Mouse (Mus musculus): Measurements from ENCODE around the gene Doc2a.

Doc2a gene

DNA sequence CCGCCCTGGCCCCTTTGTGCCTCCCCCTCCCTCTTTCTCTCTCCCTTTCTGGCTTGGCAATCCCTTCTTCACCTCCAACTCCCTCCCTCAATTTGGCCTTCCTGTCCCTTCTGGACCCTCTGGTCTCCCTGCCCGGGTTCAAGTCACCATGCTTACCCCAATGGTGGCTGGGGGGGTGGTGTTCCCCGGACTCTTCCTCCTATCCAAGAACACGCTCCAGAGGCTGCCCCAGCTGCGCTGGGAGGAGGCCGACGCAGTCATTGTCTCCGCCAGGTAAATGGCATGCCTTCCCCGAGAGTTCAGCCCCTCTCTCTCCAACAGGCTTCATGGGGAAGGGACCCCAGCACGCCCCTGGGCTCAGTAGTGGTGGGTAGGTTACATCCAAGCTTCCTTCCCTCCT lies 23.3 kb upstream of the Doc2a start:
- no peak for DNase-seq

DNA sequence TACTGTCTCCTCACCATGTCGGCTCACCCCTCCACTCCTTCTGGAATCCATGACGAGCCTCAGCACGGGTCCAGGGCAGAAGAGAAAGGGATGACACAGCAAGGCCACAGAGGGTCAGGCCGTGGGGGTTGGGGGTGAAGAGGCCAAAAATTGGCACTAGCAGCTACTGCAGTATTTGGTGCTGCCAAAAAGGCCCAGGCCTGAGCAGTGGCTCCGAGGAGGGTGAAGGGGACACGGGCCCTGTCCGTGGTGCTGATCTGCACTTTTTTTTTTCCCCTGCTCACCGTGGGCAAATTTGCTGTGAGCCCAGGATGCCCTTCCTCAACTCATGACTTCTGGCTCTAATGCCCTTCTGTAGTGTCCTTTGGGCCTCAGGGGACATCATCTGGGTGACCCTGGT lies 21.8 kb upstream of the Doc2a start:
- DNase-seq: no peak

DNA sequence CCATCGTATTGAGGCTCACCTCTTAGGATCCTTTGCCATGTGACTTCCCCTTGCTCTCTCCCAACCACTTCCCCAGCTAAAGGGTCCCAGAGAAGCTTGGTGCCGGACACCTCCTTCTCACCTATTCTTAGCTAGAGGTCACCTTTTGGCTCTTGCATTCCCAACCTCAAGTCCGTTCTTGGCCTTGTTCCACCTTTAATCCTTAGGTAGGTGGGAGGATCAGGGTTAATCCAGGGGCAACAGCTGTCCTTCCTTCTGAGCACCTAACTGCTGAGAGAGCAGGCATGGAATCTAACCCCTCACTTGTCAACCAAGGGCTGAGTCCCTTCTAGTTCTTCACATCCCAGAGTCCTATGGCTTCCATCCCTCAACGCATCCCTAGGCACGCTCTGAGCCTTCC lies 21.3 kb upstream of the Doc2a start:
- no peak for DNase-seq

DNA sequence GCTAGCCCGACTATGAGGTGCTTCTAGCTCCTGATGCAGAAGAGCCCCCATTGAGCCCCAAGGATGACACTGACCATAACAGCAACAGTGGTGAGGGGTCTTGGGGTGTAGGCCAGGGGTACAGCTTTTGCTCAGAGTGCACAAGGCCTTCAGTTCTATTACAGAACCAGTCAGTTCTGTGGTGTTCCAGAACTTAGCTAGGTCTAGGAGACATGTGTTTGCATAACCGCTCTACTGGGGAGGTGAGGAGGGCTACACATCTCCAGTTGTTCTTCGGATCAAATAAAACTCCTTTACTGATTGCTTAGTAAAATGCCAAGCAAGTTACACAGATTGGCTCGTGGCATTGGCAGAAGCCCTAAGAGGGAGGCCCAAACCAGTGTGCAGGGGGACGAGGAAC lies 15.7 kb upstream of the Doc2a start, which contains the start of gene 4930451I11Rik:
4930451I11Rik (minus strand) TSS at position 101 of the 400 bp plus-strand sequence.
- DNase-seq: no peak

GRCm38 (mm10) chr7:126832036-126832598 lies 15.1 kb upstream of the Doc2a start:
- DNase-seq: peak; percentile 88

GRCm38 (mm10) chr7:126833294-126833693 lies 13.9 kb upstream of the Doc2a start:
- no peak for DNase-seq

- DNase-seq: no peak
Observed at GRCm38 (mm10) chr7:126843276-126843675, 3.9 kb upstream of the Doc2a start.

- DNase-seq: no peak
Observed at GRCm38 (mm10) chr7:126845516-126845915, 1.7 kb upstream of the Doc2a start.

DNA sequence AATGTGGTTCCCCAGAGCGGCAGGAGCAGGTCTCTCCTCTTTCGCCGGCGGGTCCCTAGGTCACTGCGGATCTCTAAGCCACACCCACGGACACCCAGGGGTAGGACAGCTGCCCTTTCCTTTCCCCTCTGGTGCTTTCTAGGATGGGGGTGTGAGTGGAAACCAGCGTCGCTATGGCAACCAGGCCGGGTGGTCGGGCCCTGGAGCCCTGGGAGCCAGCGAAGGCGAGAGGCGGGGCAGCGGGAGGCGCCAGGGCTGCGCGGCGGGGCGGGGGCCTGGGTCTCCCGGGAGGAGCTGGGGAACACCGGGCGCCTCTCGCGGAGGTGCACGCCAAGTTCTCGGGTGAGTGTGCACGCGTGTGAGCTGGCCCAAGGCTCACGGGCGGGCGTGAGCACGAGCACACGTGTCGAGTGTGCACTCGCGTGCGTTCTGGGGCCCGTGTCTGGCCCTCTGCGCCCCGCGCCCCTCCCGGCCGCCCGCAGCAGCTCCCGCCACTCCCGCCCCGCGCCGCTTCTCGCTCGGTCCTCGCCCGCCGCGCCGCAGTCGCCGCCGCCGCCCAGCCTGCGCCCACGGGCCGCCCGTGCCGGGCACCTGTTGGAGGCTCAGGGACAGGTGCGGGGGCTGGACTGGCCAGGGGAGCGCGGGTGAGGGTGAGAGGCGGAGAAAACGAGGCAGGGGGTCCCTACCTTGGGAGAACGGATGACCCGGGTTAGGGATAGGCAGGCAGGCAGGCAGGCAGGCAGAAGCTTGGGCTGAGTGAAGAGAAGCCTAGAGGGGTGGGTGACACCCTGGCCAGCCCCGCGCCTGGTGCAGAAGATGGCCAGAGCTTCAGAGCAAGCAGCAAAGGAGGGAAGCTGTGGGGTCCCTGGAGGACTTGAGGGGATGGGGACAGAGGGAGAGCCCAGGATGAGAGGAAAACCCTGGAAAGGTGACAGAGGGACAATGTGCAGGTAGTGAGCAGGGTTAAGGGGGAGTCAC lies 494 bp downstream of the Doc2a start:
- DNase-seq: no peak

GRCm38 (mm10) chr7:126848794-126849193 lies 1.6 kb downstream of the Doc2a start:
- DNase-seq: no peak

DNA sequence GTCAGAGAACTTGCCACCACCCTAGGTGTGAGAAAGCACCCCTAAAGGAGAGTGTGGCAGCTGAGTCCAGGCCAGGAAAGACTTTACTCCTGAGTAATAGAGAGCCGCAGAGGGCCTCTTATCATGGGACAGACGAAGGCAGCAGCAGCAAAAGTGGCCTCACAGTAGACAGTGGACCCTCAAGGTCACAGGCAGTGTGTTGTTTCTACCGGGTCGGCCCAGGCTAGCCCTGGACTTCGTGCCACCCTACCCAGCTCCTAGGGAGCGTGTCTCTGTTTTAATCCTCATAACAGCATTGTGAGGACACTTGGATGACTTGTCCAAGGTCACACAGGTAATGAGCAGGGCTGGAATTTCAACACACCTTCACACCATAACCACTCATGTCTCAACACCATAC lies 2.9 kb downstream of the Doc2a start:
- DNase-seq: no peak

DNA sequence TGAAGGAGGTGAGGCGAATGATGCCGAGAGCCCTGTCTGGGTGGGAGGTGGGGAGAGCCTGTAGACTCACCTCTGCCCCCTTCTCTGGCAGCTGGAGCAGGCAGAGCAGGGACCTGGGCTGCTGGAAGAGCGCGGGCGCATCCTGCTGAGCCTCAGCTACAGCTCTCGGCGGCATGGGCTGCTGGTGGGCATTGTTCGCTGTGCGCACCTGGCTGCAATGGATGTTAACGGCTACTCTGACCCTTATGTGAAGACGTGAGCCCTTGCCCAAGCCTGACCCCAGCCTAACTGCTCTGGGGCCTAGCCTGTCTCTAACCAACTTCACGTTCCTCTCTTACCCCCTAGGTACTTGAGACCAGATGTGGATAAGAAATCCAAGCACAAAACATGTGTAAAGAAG lies 4.0 kb downstream of the Doc2a start:
- DNase-seq: no peak

DNA sequence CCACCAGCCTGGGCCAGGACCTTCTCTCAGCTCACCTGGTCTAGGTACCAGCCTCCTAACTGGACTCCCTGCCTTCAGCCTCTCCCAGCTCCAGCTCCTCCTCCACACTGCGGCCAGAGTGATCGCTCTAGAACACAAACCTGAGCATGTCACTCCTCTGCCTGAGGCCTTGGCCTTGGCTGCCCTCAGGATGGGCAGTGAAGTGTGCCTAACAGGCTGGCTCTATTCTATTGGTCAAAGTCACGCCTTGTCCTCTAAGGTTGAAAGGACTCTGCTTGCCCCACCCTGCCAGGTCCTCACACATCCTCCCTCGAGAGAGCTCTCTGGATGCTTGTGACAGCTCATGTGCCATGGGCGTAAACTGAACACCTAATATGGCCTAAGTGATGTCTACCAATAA lies 6.2 kb downstream of the Doc2a start:
- no peak for DNase-seq

GRCm38 (mm10) chr7:126855641-126856040 lies 8.4 kb downstream of the Doc2a start:
- no peak for DNase-seq

DNA sequence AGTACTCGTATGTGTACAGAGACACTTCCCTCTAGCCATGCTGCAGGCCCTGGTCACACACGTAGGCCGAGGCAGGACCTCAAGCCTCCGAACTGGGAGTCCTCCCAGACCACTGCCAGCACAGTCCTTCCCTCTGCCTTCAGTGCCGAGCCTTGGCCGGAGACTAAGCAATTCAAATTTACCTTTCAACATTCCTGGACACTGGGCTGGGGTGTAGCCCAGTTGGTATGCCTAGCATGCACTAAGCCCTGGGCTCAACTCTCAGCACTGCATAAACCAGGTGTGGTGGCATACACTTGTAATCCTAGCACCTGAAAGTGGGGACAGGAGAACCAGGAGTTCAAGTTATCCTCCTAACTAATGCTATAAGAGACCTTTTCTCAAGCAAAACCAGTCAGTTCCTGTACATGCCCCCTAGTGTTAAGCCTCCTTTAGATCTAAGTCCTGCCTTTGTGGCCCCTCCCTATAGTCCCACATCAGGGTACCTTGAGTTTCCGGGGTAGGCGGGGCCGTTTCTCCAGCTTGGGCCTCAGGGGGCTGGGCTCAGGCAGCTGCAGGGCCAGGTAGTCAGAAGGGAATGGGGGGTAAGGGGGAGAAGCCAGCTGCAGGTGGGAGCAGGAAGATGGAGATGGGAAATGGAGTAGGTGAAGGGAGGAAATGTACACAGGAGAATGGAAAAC lies 9.7 kb downstream of the Doc2a start:
- DNase-seq: no peak

GRCm38 (mm10) chr7:126860987-126861386 lies 13.8 kb downstream of the Doc2a start:
- DNase-seq: no peak

GRCm38 (mm10) chr7:126861429-126862130 lies 14.4 kb downstream of the Doc2a start, which contains the start of gene Hirip3:
Gene Hirip3, plus strand, starts transcription at chr7:126861972.
- peak; percentile 98 for DNase-seq

- peak; percentile 96 for DNase-seq
Observed at GRCm38 (mm10) chr7:126862147-126862784, 15.1 kb downstream of the Doc2a start, which contains the start of gene Ino80e. Gene Ino80e, minus strand, starts transcription at chr7:126862377.

DNA sequence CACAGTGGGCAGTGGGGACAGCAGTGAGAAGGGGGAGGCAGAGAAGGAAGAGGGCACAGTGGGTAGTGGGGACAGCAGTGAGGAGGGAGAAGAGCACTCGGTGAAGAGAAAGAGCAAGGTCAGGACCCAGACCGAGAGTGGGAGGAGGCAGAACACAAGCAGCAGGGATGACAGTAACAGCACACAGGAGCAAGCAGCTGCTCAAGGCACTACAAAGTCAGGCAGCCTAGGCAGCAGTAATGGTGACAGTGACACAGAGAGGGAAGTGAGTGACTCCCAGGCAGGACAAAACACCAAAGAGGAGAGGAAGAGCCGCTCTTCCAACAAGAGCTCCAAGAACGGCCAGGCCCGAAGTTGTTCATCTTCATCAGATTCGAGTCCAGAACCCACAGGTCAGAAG lies 16.6 kb downstream of the Doc2a start:
- DNase-seq: no peak

GRCm38 (mm10) chr7:126867534-126867933 lies 20.3 kb downstream of the Doc2a start:
- DNase-seq: no peak

DNA sequence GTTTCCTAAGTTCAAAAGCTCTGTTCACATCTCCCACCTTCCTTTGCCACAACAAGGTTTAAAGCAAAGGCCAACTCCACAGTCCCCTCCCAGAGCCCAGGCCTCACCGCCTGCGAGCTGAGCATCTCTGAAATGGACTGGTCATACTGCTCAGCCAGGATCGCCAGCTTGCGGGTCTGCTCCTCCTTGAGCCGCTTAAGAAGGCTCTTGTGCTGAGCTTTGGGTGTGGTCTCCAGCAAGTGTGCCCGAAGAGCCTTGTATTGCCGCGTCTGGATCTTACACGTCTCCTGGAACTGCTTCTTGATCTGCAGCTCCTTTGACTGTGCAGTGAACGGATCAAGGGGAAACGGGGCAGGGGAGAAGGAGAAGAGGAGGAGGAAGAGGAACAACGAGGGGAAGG lies 20.8 kb downstream of the Doc2a start:
- DNase-seq: no peak

- no peak for DNase-seq
Observed at GRCm38 (mm10) chr7:126869780-126870519, 22.7 kb downstream of the Doc2a start.

Measured in lung, postnatal 10 days (tissue).